Mouse (Mus musculus): ENCODE results near the gene Olfr138. TPM values are rescaled to one million over a fixed set of nuclear protein-coding genes. Genes with fewer than 3 reads are reported as not detected.

The Olfr138 gene
- not detected for total RNA-seq (2023)

GRCm38 (mm10) chr17:38260735-38261134, at the start of gene Olfr138:
Gene Olfr138 (plus strand): TSS chr17:38261035.

GRCm38 (mm10) chr17:38307470-38307869, 46.6 kb downstream of the Olfr138 start, which contains the start of gene Olfr137:
Gene Olfr137 (minus strand): TSS chr17:38307570.

Other genes starting within 250 kb of the Olfr138 start
- gene Olfr129, start 201.0 kb upstream of the Olfr138 start, total RNA-seq (2023), result not detected
- gene Olfr130, start 197.1 kb upstream of the Olfr138 start, total RNA-seq (2023), result not detected
- not detected for gene Olfr131, start 172.3 kb upstream of the Olfr138 start, total RNA-seq (2023)
- gene Olfr132, start 126.5 kb upstream of the Olfr138 start, total RNA-seq (2023), result not detected
- gene Olfr133, start 115.8 kb upstream of the Olfr138 start, total RNA-seq (2023), result not detected
- gene Olfr134, start 89.6 kb upstream of the Olfr138 start, total RNA-seq (2023), result not detected
- gene Olfr135, start 56.7 kb upstream of the Olfr138 start, total RNA-seq (2023), result not detected
- gene Olfr137, start 46.5 kb downstream of the Olfr138 start, total RNA-seq (2023), result not detected
- not detected for gene Olfr136, start 68.8 kb downstream of the Olfr138 start, total RNA-seq (2023)
- not detected for gene Esp36, start 159.2 kb downstream of the Olfr138 start, total RNA-seq (2023)

All from CD8-positive naive resting alpha-beta T cell, adult 57 days (primary cell).